Mouse (Mus musculus): ENCODE data around the gene C7. TPM values are rescaled to one million over a fixed set of nuclear protein-coding genes. Genes with fewer than 3 reads are reported as not detected.

The C7 gene
- not detected for polyA plus RNA-seq (2017; shearing (Covaris generic))

GRCm38 (mm10) chr15:5063635-5064034 lies at the start of gene C7:
Gene C7, minus strand, starts transcription at chr15:5063740.

GRCm38 (mm10) chr15:5107686-5108654 lies 44.4 kb upstream of the C7 start, which contains the start of gene Card6:
Gene Card6, minus strand, starts transcription at chr15:5108539.

Other genes with a start within 250 kb of the C7 start
- not detected for gene Mroh2b, start 165.0 kb downstream of the C7 start, polyA plus RNA-seq (2017; shearing (Covaris generic))
- 47.6 TPM for gene Card6, start 44.8 kb upstream of the C7 start, polyA plus RNA-seq (2017; shearing (Covaris generic))
- gene Rpl37, start 52.9 kb upstream of the C7 start, polyA plus RNA-seq (2017; shearing (Covaris generic)) = 913 TPM
- gene Prkaa1, start 80.1 kb upstream of the C7 start, polyA plus RNA-seq (2017; shearing (Covaris generic)) = 31.6 TPM
- 45.4 TPM for gene Ttc33, start 121.8 kb upstream of the C7 start, polyA plus RNA-seq (2017; shearing (Covaris generic))
- gene Ptger4, start 180.4 kb upstream of the C7 start, polyA plus RNA-seq (2017; shearing (Covaris generic)) = 103 TPM